Mouse (Mus musculus) A20 (cell line): ENCODE measurements around the gene Ptms.
A peak's percentile ranks its signal among the peaks of the same experiment; 100 is the strongest.

Source experiments
- DNase-seq: peaks from one replicate; pipeline ENCODE4 v3.0.0-alpha.2; 2011; ENCODE audit warnings: low read depth, low spot score

Ptms gene

GRCm38 (mm10) chr6:124904991-124905860 lies 14.7 kb downstream of the Ptms start:
- DNase-seq: no peak

- DNase-seq: no peak
Observed at GRCm38 (mm10) chr6:124904161-124904981, 15.5 kb downstream of the Ptms start.

GRCm38 (mm10) chr6:124903580-124904151 lies 16.2 kb downstream of the Ptms start:
- DNase-seq: peak; percentile 96

- no peak for DNase-seq
Observed at GRCm38 (mm10) chr6:124901851-124902250, 18.1 kb downstream of the Ptms start.

GRCm38 (mm10) chr6:124900801-124901480 lies 19.0 kb downstream of the Ptms start:
- DNase-seq: peak; percentile 61

GRCm38 (mm10) chr6:124900056-124900800 lies 19.7 kb downstream of the Ptms start:
- DNase-seq: peak; percentile 82

GRCm38 (mm10) chr6:124898359-124898758 lies 21.5 kb downstream of the Ptms start:
- DNase-seq: peak; percentile 73

- peak; percentile 72 for DNase-seq
Observed at GRCm38 (mm10) chr6:124894113-124894512, 25.8 kb downstream of the Ptms start.

- no peak for DNase-seq
Observed at GRCm38 (mm10) chr6:124890997-124891396, 28.9 kb downstream of the Ptms start.

- no peak for DNase-seq
Observed at GRCm38 (mm10) chr6:124888555-124889125, 31.3 kb downstream of the Ptms start.

GRCm38 (mm10) chr6:124887986-124888385 lies 31.9 kb downstream of the Ptms start, which contains the start of gene Cd4:
Gene Cd4, minus strand, starts transcription at chr6:124888221.
- no peak for DNase-seq

- no peak for DNase-seq
Observed at GRCm38 (mm10) chr6:124885956-124886381, 33.9 kb downstream of the Ptms start.

- no peak for DNase-seq
Observed at GRCm38 (mm10) chr6:124884714-124885500, 35.0 kb downstream of the Ptms start.

- DNase-seq: no peak
Observed at GRCm38 (mm10) chr6:124883351-124883750, 36.6 kb downstream of the Ptms start.

GRCm38 (mm10) chr6:124881821-124882220 lies 38.1 kb downstream of the Ptms start:
- no peak for DNase-seq

- DNase-seq: no peak
Observed at GRCm38 (mm10) chr6:124879390-124879789, 40.5 kb downstream of the Ptms start.

GRCm38 (mm10) chr6:124874348-124874747 lies 45.6 kb downstream of the Ptms start:
- no peak for DNase-seq

GRCm38 (mm10) chr6:124866560-124866959 lies 53.3 kb downstream of the Ptms start:
- no peak for DNase-seq

- no peak for DNase-seq
Observed at GRCm38 (mm10) chr6:124865766-124866362, 54.0 kb downstream of the Ptms start.
